Mouse (Mus musculus): ENCODE data around the gene Fkbp15. TPM values are rescaled to one million over a fixed set of nuclear protein-coding genes. Genes with fewer than 3 reads are reported as not detected.

Fkbp15 gene
- polyA plus RNA-seq, 1 experiment from 2014 or later, result 23.7 TPM

DNA sequence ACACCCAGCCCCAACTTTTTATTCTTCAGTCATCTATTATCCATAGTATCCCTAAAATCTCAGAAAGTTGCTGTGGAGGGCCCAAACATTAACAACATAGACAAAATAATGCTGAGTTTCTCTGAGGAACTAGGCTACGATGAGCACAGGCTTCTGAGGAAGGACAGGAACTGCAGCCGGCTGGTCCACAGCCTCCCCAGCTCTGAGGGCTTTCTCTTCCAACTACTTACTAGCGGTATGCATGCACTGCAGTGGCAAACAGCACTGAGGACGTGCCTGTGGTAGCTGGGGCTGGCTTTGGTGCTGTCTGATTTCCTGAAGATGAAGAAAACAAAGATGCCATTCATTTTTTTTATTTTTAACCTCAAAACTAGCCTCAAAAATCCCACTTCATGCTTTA is 14.5 kb downstream of the Fkbp15 start:
- Histone ChIP-seq H3K4me2 (no peak overlapping the region), H3K36me3 (replicated peaks) (peaks cover 14% of the 10 kb centered on the region), H3K4me3 (replicated peaks) (no peak overlapping the region), H3K27ac (no peak overlapping the region), H3K27me3 (no peaks in the 10 kb centered on the region), H3K9me3 (no peaks in the 10 kb centered on the region), H3K9ac (no peak overlapping the region), H3K4me1 (no peaks in the 10 kb centered on the region)
- ATAC-seq (ENCODE audit: low FRiP score), result no peak
- WGBS, result 85% methylated on average over 4 of the region's 4 CpGs

DNA sequence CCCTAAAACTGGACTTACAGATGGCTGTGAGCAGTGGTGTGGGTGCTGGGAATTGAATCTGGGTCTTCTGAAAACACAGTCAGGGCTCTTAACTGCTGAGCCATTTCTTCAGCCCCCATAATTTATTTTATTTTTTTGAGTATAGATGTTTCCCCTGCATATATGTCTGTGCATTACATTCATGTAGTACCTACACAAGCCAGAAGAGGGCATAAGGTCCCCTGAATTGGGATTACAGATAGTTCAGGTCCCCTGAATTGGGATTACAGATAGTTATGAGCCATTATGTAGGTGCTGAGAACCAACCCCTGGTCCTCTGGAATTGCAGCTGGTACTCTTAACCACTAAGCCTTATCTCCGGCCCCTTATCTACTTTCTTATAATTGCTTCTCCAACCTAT is 16.3 kb downstream of the Fkbp15 start:
- 100% methylated on average over 1 of the region's 1 CpGs for WGBS
- Histone ChIP-seq H3K27ac (no peak overlapping the region), H3K9ac (no peak overlapping the region)

DNA sequence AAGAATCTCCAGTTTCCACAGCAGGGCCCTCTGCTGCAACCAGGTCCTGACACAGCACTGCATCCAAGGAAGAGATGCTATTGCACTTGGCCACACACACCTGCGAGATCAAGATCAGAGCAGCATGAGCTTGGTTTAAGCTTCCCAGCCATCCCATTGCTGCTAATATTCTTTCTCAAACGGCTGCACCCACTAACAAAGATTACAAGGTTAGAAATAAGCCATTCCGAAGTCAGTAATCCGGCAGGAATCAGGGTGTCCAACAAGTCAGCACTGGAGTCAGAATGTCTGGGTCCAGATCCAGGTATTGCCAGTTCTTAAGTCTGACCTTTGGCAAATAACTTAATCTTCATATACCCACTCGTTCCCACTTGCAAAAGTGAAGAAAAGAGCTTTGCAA is 21.8 kb downstream of the Fkbp15 start:
- Histone ChIP-seq H3K36me3 (replicated peaks) (peaks cover 22% of the 10 kb centered on the region), H3K27ac (no peak overlapping the region)

More for the DNA sequence above, 16.3 kb downstream of the Fkbp15 start:
- Histone ChIP-seq H3K36me3 (replicated peaks) (peaks cover 14% of the 10 kb centered on the region), H3K4me2 (no peak overlapping the region), H3K4me1 (no peaks in the 10 kb centered on the region), H3K9me3 (no peaks in the 10 kb centered on the region), H3K27me3 (no peaks in the 10 kb centered on the region), H3K4me3 (replicated peaks) (no peak overlapping the region)
- no peak for ATAC-seq (ENCODE audit: low FRiP score)

DNA sequence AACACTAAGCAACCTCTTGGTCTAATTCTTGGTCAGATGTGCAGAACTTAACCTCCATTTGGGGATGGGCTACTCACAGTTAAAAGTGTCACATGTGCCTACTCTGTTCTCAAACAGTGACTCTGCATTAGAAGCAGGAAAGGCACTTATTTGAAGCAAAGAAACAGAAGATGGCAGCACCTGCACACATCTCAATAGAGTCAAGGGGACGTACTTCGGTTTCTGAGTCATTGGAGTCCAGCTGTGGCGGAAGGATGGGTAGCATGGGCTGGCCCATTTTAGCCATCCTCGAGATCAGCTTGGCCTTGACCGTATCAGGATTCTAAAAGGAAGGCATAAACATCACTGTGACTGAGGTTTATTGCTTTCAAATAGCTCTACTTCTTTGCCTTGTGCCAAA is 28.4 kb downstream of the Fkbp15 start:
- H3K27ac ChIP-seq, result no peak overlapping the region
- H3K27me3 ChIP-seq, result no peaks in the 10 kb centered on the region
- H3K9ac ChIP-seq, result no peak overlapping the region
- no peak overlapping the region for H3K4me3 ChIP-seq (replicated peaks)
- 88% methylated on average over 5 of the region's 5 CpGs for WGBS
- no peak overlapping the region for H3K4me2 ChIP-seq
- H3K4me1 ChIP-seq, result no peaks in the 10 kb centered on the region
- H3K36me3 ChIP-seq (replicated peaks), result peaks cover 45% of the 10 kb centered on the region
- no peaks in the 10 kb centered on the region for H3K9me3 ChIP-seq
- ATAC-seq (ENCODE audit: low FRiP score), result no peak

More for the DNA sequence above, 21.8 kb downstream of the Fkbp15 start:
- no peak overlapping the region for H3K4me2 ChIP-seq
- H3K4me3 ChIP-seq (replicated peaks), result no peak overlapping the region
- no peak overlapping the region for H3K9ac ChIP-seq
- no peaks in the 10 kb centered on the region for H3K4me1 ChIP-seq
- H3K9me3 ChIP-seq, result no peaks in the 10 kb centered on the region
- ATAC-seq (ENCODE audit: low FRiP score), result no peak
- WGBS, result 88% methylated on average over 5 of the region's 5 CpGs
- H3K27me3 ChIP-seq, result no peaks in the 10 kb centered on the region

DNA sequence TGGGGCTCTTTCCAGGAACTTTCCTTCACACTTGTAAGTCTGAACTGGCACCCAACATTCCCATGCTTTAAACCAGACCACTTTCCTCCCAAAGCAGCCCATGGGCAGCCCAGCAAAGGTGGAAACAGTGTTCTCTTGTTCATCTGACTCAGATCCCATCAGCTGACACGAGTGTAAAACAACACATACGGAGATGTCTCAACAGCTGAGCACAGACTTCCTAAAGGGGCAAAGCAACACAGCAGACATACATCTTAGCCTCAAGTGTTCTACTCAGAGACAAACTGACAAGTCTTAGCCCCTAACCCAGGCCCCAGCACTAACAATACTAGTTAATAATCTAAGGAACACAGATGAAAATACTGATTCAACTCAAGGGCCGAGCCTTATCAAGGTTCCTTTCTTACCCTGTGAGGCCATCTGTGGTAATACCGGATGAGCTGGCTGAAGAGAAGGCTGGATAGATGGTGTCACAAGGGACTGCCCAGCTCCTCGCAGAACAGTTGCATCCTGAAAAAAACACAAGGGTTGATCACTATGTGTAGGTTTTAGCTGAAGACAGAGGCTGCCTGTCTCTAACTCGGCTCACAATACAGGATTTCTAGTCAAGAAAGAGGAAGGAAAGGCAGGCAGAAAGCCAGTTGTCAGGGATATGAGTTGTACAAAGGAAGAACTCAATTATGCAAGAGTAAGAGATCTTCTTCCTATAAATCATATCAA is 31.2 kb downstream of the Fkbp15 start:
- H3K9me3 ChIP-seq, result no peaks in the 10 kb centered on the region
- no peaks in the 10 kb centered on the region for H3K4me1 ChIP-seq
- no peak for ATAC-seq (ENCODE audit: low FRiP score)
- no peaks in the 10 kb centered on the region for H3K27me3 ChIP-seq
- H3K4me3 ChIP-seq (replicated peaks), result no peak overlapping the region
- WGBS, result 90% methylated on average over 6 of the region's 6 CpGs
- peaks cover 49% of the 10 kb centered on the region for H3K36me3 ChIP-seq (replicated peaks)
- no peak overlapping the region for H3K4me2 ChIP-seq
- no peak overlapping the region for H3K27ac ChIP-seq
- no peak overlapping the region for H3K9ac ChIP-seq

DNA sequence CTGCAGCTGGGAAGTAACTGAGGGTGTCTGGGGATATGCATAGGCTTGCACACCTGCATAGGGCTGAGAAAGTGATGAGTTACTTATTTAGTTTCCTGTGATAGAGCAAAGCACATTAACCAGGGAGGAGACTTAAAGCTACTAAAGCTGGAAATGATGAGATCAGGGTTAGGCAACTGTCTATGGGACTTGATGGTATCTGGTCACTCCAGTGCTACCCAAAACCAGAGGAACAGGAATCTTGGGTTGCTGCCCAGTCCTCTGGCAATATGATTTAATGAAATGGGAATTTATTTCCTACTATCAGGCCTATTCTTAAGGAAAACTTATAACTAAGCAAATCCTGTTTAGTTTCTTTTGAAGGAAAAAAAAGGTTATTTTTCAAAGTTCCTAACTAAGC is 34.2 kb downstream of the Fkbp15 start:
- no peak for ATAC-seq (ENCODE audit: low FRiP score)
- H3K27me3 ChIP-seq, result no peaks in the 10 kb centered on the region
- no peak overlapping the region for H3K4me2 ChIP-seq
- no peak overlapping the region for H3K27ac ChIP-seq
- peaks cover 64% of the 10 kb centered on the region for H3K36me3 ChIP-seq (replicated peaks)
- H3K9me3 ChIP-seq, result no peaks in the 10 kb centered on the region
- no peak overlapping the region for H3K9ac ChIP-seq
- no peak overlapping the region for H3K4me3 ChIP-seq (replicated peaks)
- H3K4me1 ChIP-seq, result no peaks in the 10 kb centered on the region

DNA sequence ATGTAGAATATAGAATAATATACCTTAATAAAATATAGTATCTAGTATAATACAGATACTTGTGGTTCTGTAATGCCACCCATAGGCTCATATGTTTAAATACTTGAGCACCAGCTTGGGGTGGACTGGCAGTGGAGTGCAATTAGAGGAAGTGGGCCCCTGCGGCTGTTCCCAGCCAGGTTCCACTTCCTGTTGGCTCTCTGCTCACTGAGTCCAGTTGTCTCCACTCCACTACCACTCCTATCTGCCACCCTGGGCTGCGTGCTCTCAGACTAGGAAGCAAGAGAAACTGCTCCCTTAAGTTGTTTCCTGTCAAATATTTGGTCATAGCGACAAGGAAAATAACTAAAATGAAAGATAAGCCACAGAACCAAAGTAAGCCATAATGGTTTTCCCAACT is 37.7 kb downstream of the Fkbp15 start:
- Histone ChIP-seq H3K4me2 (no peak overlapping the region), H3K9ac (no peak overlapping the region), H3K4me3 (replicated peaks) (no peak overlapping the region), H3K27me3 (no peaks in the 10 kb centered on the region), H3K36me3 (replicated peaks) (peaks cover 71% of the 10 kb centered on the region), H3K27ac (no peak overlapping the region), H3K4me1 (no peaks in the 10 kb centered on the region), H3K9me3 (no peaks in the 10 kb centered on the region)
- ATAC-seq (ENCODE audit: low FRiP score), result no peak
- WGBS, result 94% methylated on average over 3 of the region's 3 CpGs

DNA sequence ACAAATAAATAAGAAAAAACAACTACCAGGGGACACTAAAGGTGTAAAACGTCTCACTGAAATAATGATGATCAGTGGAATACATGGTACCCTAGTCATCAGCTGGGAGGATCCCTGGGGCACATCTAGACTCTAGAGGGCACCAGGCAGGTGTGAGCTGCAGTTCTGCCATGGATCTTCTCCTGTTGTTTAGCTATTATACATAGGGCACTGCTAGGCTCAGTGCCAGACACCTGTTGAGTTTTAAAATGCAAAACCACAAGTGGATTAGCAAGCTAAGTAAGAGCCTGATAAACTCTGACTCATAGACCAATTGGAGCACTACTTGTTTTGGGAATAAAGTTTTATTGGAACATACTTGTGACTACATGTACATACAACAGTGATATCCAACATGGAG is 42.1 kb downstream of the Fkbp15 start:
- peaks cover 49% of the 10 kb centered on the region for H3K36me3 ChIP-seq (replicated peaks)
- WGBS, result 88% methylated on average over 1 of the region's 1 CpGs

DNA sequence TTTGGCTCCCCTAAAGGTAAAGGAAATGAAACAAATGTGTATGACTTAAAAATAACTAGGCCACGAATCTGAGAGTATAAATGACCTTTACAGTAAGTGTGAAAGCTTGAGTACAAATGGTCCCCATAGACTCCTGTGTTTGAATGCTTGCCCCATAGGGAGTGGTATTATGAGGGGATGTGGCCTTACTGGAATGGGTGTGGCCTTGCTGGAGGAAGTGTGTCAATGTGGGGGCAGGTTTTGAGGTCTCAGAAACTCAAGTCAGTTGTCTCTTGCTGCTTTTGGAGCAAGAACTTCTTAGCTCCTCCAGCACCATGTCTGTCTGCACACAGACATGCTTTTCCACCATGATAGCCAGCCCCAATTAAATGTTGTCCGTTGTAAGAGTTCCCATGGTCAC is 43.9 kb downstream of the Fkbp15 start:
- no peak for ATAC-seq (ENCODE audit: low FRiP score)
- H3K9ac ChIP-seq, result no peak overlapping the region
- H3K36me3 ChIP-seq (replicated peaks), result peaks cover 41% of the 10 kb centered on the region
- H3K9me3 ChIP-seq, result no peaks in the 10 kb centered on the region
- no peaks in the 10 kb centered on the region for H3K27me3 ChIP-seq
- no peaks in the 10 kb centered on the region for H3K4me1 ChIP-seq
- WGBS, result 86% methylated on average over 2 of the region's 2 CpGs
- H3K4me2 ChIP-seq, result no peak overlapping the region
- H3K4me3 ChIP-seq (replicated peaks), result no peak overlapping the region
- H3K27ac ChIP-seq, result no peak overlapping the region

More for the DNA sequence above, 42.1 kb downstream of the Fkbp15 start:
- Histone ChIP-seq H3K27ac (no peak overlapping the region), H3K27me3 (no peaks in the 10 kb centered on the region), H3K4me3 (replicated peaks) (no peak overlapping the region), H3K9ac (no peak overlapping the region), H3K4me2 (no peak overlapping the region), H3K9me3 (no peaks in the 10 kb centered on the region), H3K4me1 (no peaks in the 10 kb centered on the region)
- ATAC-seq (ENCODE audit: low FRiP score), result no peak

DNA sequence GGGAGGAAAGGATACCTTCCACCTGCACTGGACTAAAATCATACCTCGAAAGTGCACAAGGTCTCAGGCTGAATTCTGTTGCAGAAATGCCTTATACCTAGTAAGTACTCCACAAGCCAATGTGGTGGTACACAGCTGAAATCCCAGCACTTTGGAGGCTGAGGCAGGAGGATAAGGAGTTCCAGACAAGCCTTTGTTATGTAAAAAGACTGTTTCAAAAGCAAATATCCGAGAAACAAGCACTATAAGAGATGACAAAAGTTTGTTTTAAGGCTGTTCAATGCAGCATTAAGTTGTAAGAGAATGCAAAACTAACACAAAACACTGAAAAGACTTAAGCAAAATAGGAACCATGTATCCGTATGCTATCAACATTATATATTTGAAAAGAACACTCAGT is 45.8 kb downstream of the Fkbp15 start:
- H3K4me2 ChIP-seq, result no peak overlapping the region
- no peak overlapping the region for H3K27ac ChIP-seq
- H3K9me3 ChIP-seq, result no peaks in the 10 kb centered on the region
- peaks cover 32% of the 10 kb centered on the region for H3K36me3 ChIP-seq (replicated peaks)
- H3K4me1 ChIP-seq, result no peaks in the 10 kb centered on the region
- ATAC-seq (ENCODE audit: low FRiP score), result no peak
- H3K4me3 ChIP-seq (replicated peaks), result no peak overlapping the region
- no peak overlapping the region for H3K9ac ChIP-seq
- H3K27me3 ChIP-seq, result no peaks in the 10 kb centered on the region
- WGBS, result 80% methylated on average over 3 of the region's 3 CpGs

DNA sequence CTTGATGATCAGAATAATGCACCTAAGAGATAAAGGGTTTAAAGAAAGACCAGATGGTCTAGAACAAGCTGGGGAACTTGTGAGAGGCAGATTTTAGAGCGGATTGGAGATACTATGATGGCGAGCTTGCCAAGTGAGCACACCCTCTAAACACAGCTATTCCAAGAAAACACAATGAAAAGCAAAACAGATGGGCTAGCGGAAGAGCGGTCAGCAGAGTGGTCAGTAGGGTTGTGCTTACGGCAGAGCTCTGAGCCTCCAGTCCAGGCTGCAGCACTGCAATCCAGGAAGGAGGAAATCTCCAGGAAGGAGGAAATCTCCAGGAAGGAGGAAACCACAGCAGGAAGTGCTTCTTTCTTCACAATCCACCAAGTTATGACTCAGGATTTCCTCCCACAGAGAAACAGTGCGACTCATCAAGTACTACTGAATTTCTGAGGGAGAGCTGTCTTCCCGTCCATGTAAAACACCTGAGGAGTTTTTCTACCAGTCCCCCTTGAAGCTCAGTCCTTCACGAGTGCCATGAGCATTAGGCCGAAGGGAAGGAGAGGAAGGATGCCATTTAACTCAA is 46.6 kb downstream of the Fkbp15 start:
- Histone ChIP-seq H3K9me3 (no peaks in the 10 kb centered on the region), H3K9ac (no peak overlapping the region), H3K27me3 (no peaks in the 10 kb centered on the region), H3K27ac (no peak overlapping the region), H3K36me3 (replicated peaks) (peaks cover 26% of the 10 kb centered on the region), H3K4me2 (no peak overlapping the region), H3K4me3 (replicated peaks) (no peak overlapping the region), H3K4me1 (no peaks in the 10 kb centered on the region)
- 89% methylated on average over 9 of the region's 9 CpGs for WGBS
- no peak for ATAC-seq (ENCODE audit: low FRiP score)

DNA sequence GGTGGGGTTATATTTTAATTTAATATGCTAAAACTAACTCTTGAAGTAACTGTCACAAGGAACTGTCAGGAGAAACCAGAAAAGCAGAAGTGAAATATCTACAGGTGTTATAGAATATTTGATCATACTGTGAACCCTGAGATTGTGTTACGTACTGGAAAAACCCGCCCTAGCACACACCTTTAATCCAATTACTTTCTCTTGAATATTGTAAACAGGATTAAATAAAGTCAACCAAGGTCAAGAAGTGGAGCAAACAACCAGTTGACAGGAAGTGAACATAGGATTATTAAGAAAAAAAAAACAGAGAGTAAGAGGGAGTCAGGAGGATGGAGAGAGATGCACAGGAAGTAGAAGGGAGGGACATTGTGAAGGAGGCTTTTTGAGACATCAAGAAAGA is 47.5 kb downstream of the Fkbp15 start:
- H3K4me3 ChIP-seq (replicated peaks), result no peak overlapping the region
- H3K27me3 ChIP-seq, result no peaks in the 10 kb centered on the region
- H3K36me3 ChIP-seq (replicated peaks), result peaks cover 26% of the 10 kb centered on the region
- ATAC-seq (ENCODE audit: low FRiP score), result no peak
- H3K9ac ChIP-seq, result no peak overlapping the region
- H3K4me2 ChIP-seq, result no peak overlapping the region
- no peaks in the 10 kb centered on the region for H3K9me3 ChIP-seq
- no peak overlapping the region for H3K27ac ChIP-seq
- no peaks in the 10 kb centered on the region for H3K4me1 ChIP-seq
- WGBS, result 95% methylated on average over 2 of the region's 2 CpGs

DNA sequence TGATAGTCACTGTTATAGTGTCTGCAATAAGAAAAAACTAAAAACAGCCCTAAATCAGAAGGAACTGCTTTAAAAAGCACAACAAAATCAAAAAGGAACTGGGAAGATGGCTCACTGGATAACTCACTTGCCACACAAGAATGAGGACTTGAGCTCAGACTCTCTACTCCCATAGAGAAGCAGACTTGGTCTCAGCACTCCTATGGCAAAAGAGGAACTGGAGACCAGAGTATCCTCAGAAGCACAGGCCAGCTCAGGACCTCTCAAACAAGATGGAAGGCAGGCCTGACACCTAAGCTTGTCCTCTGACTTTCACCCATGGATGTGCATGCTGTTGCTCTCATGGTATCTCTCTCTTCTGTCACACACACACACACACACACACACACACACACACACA is 51.9 kb downstream of the Fkbp15 start:
- no peaks in the 10 kb centered on the region for H3K27me3 ChIP-seq
- H3K9ac ChIP-seq, result no peak overlapping the region
- no peak overlapping the region for H3K27ac ChIP-seq
- no peaks in the 10 kb centered on the region for H3K9me3 ChIP-seq
- no peaks in the 10 kb centered on the region for H3K4me1 ChIP-seq
- ATAC-seq (ENCODE audit: low FRiP score), result no peak
- H3K36me3 ChIP-seq (replicated peaks), result peaks cover 39% of the 10 kb centered on the region
- no peak overlapping the region for H3K4me3 ChIP-seq (replicated peaks)
- H3K4me2 ChIP-seq, result no peak overlapping the region

Measured in forebrain, embryonic 12.5 days (tissue).